Mouse (Mus musculus): ENCODE measurements around the gene Camk2d.

Gene Camk2d

DNA sequence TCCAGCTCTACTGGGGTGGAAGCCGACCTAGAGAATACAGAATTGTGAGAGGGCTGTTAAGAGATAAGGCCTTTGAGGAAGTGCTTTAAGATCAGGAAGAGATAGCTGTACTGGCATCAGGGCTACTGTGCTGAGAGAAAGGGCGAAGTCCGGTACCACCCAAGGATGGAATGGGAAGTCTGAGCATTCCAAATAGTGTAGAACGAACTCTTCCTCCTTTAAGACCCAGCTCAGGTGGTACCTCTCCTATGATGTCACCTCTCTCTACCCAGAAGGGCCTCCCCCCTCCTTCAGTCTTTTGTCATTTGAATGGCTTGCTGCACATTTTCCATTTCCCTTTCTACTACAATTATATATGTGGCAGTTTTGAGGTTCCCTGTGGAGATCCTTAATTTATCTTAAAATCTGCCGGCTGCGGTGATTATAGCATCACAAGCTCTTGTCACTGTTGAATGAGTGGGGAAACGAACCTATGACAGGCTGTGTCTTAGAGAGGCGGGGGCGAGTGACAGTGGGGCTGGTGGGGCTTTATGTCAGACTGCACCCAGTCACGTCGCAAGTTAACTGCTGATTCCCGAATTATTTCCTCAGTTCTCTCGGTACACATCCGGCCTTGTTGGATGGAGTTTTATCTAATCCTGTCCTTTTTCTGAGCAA lies 13.8 kb downstream of the Camk2d start:
- in situ Hi-C loops (cut with MboI; ENCODE audit: unreplicated experiment in 2 of 2), result no loop called here

DNA sequence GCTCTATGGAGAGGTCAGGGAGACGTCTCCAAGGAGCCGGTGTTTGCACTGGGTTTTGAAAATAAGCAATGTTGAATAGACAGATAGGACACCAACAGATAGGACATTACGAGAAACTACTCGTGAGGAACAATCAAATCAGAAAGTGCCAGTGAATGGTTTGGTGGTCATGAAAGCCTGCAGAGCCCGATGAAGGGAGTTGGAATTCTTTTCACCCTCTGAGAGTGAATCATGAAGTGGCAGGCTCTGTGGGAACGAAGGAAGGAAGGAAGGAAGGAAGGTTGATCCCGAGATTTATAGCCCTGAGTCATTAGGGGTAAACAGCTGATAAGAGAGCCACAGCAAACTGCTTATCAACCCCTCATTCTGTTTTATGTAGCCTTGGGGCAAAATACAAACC lies 15.5 kb downstream of the Camk2d start:
- in situ Hi-C loops (cut with MboI; ENCODE audit: unreplicated experiment in 2 of 2), result no loop called here

DNA sequence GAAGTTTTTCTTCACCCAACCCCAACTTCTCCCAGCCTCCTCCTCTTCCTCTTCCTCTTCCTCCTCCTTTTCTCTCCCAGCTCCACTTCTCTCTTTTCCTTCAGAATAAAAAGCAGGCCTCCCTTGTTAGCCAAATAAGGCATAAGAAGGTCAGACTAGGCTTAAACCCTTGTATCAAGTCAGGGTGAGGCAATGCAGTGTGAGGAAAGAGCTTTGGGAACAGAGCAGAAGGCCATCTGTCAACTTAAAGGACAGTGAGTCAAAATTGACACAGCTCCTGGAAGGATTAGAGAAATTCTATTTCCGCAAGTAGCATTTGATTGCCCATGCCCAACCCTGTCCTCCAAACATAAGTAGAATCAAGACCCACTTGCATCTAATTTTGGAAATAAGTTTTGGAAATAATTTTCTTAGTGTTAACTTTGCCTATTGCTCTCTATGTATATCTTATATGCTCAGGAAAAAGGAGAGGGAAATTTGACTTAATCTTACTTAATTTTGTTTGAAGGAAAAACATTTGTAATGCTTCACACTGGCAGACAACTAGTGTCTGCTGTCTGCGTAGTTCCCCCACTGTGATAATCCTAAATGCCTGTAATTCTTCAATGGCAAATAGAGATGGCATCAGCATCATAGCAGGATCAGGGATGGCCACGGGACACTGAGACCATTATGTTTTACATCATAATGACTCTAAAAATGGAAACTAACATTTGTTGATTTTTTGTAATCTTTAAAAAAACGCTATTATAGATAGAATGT lies 16.8 kb downstream of the Camk2d start:
- in situ Hi-C loops (cut with MboI; ENCODE audit: unreplicated experiment in 2 of 2), result no loop called here

DNA sequence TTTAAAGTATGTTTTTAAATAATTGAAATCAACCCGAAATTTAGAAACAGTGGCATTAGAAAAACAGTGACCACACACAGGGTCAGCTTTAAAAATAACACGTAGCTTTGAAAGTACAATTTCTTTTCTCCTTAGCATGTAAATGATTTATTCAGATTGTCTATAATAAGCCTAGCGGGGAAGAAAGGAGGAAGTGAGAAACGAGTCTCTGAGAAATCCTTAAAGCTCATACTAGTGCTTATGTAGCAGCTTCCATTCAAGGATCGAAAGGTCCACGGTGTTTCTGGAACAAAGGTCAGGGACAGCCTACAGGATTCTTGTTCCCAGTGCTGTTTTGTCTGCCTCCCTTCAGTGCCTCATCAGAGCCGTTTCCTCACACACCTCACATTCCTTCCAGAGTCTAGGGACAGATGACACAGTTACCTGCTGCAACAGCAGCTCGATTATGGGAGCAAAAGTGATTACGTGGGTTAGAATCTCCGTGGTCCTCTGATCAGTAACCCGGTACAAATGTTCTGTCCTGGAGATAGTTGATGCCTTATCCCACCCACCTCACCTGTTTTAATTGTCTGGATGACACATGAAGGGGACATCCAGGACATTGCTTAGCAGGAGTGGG lies 17.5 kb downstream of the Camk2d start:
- in situ Hi-C loops (cut with MboI; ENCODE audit: unreplicated experiment in 2 of 2), result no loop called here

DNA sequence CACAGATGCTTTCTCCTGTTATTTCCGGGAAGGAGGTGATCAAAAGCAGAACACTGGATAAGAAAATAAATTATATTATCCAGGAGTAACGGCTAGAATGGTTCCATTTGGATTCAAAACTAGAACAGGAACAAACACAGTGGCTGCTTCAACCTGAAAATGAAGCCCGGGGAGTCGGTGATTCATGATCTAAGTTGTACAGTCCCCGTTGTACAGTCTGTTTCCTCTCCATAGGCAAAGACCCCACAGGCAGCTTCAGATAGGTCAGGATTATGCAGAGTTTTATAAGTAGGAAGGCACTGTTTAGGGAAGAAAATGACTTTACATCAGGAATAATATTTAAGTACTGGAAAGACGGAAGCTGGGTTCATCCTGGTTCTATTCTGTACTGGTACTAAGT lies 19.2 kb downstream of the Camk2d start:
- in situ Hi-C loops (cut with MboI; ENCODE audit: unreplicated experiment in 2 of 2), result loop anchor here in 1 of 2 experiments (5.0 kb wide), 1 partner anchor 37 kb away; no protein-coding TSS in a partner anchor

DNA sequence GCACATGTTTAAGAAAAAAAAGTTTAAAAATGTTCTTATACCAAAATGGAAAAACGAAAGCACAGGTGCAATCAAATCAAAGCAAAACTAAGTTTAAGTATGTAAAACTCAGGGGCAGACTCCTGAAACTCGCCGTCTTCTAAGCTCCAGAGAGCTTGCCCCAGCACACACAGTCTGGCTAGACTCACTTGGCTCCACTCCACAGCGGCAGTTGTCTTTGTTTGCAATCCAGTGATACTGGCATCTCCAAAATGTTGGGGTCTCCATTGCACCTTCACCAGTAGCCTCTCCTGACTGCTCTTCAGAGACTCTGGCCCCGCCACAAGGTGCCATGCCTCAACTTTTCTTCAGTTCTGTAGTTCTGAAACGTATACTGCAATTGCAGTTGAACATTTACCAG lies 24.1 kb downstream of the Camk2d start:
- in situ Hi-C loops (cut with MboI; ENCODE audit: unreplicated experiment in 2 of 2), result no loop called here

DNA sequence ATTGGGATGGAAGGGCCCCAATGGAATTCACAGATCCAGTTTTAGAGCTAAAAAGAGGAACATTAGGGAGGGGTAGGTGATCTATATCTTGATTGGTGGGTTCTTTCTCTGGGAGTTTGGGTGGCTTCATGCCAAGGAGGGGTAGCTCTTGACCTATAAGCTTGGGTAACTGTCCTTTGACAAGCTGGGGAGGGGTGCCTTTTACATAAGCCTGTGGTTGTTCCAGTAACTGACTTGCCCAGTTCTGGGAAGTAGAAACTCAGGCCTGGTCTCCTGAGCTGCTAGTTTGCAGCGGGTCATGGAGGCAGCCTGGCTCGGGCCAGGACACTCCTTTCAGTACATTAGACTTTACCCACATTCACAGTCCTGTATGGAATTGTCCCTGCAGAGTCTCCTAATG lies 26.4 kb downstream of the Camk2d start:
- in situ Hi-C loops (cut with MboI; ENCODE audit: unreplicated experiment in 2 of 2), result no loop called here

DNA sequence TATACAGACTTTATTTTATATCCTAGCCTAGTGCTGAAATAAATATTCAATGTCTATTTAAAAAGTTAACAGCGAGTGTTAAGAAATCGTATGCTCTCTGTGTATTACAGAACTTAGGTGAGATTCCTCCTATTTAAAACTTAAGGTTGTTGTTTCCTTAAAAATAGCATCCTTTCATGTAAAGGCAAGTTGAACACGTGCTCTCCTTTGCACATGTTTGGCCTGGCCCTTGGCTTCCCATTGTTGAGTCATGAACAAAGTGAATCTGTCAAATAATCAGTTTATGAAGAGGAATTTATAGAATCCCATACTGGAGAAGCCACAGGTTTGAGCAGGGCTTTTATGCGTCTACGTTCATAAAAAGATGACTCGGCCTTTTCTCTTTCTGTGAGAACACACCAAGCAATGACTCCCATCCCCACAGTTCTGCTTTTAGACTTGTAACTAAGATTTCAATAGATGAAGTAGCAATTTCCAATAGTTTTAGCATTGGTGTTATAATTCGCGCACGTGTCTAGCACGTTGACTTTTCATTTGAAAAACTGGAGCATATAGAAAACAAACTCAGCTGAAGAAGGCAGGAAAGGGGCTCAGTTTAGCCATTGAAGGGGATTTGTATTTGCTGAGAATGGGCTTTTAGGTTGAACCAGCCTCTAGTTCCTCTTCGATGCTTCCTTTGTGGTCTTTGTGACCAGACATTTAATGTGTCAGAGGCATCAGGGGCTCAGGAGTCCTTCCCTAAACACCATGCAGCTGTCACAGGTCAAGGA lies 29.1 kb downstream of the Camk2d start:
- in situ Hi-C loops (cut with MboI; ENCODE audit: unreplicated experiment in 2 of 2), result no loop called here

DNA sequence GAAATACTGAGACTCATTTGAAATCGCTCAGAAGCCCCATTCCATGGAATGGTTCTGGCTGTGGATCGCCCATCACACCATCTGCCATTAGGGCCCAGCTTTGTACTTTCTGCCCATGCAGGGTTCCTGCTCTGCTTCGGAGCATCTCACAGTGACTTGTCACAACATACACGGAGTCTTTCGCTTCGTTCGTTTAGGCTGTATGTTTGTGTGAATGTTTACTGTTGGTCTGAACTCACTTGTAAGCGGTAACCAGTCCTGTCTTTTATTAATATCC lies 29.6 kb downstream of the Camk2d start:
- in situ Hi-C loops (cut with MboI; ENCODE audit: unreplicated experiment in 2 of 2), result no loop called here

DNA sequence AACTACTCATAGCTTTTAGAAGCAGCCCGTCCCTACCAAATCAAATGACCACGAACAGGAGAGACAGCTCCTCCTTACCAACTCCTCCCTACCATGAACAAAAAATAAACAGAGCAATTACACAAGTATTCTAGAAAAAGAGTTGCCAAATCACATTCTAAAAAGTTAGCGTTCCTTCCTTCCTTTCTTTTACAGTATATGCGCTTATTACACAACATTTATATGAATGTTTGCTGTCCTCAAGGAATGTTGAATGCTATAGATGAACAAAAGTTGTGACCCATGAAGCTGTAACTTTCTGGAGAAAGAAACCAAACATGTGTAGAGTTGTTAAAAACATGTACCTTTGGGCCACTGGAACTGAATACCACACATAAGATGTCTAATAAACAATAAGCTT lies 31.9 kb downstream of the Camk2d start:
- in situ Hi-C loops (cut with MboI; ENCODE audit: unreplicated experiment in 2 of 2), result no loop called here

DNA sequence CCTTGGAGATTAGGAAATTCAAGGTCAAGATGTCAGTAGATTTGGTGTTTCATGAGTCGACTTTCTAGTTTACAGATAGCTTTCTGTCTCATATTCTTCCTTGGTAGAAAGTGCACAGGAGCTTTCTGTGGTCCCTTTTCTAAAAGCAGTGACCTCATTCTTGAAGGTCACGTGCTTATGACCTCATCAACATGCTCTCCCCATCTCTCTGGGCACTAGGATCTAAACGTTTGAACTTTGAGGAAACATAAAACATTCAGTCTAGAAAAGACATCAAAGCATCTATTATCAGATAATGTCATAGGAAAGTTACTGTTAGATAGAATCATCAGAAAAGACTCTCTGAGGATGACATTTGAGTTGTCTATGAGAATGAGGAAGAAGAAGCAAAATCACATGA lies 32.3 kb downstream of the Camk2d start:
- in situ Hi-C loops (cut with MboI; ENCODE audit: unreplicated experiment in 2 of 2), result no loop called here

DNA sequence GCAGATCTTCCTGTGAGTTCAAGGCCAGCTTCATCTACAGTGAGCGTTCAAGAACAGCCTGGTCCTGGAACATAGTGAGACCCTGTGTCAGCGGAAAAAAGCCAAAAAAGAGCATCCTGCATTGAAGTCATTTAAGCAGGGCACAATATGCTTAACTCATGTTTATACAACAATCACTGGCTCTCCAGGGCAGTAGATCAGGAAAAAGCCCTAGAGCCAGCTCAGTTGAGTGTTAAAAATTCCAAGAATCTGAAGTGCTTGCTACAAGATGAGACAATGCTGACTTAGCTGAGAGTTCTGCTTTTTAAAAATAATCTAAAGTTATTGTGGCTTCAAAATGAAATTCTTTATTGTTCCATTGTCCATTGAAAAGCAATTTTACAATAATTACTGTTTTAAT lies 32.9 kb downstream of the Camk2d start:
- in situ Hi-C loops (cut with MboI; ENCODE audit: unreplicated experiment in 2 of 2), result no loop called here

DNA sequence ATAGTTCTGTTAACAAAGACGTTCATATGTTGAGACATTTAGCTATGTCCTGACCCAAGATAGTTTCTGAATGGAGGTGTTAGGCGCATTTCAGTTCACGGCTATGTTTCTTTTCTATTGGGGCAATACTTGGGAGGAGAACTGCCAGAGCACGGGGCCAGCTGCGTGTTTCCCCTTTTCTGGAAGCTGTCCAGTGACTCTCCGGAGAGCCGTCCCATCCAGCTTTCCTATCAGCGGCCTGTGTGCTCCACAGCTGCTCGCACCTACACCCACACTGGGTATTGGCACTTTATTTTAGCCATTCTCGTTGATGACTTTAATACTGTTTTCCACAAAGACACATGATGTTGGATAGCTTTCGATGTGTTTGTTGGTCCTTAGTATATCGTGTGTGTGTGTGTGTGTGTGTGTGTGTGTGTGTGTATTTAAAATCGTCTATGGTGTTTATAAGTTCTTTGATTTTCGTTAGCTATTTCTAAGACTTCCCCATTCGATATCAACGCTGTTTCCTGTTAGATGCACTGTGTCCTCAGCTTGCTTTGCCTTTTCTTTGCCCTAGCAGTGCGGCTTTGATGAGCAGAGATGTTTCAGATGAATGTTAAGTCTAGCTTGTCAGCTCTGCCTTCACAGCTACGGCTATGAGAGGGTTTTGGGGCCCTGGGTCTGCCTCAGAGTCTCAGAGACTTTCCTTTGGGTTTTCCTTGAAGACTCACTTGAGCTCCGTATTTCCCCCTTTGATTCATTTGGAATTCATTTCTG lies 34.2 kb downstream of the Camk2d start:
- in situ Hi-C loops (cut with MboI; ENCODE audit: unreplicated experiment in 2 of 2), result no loop called here

DNA sequence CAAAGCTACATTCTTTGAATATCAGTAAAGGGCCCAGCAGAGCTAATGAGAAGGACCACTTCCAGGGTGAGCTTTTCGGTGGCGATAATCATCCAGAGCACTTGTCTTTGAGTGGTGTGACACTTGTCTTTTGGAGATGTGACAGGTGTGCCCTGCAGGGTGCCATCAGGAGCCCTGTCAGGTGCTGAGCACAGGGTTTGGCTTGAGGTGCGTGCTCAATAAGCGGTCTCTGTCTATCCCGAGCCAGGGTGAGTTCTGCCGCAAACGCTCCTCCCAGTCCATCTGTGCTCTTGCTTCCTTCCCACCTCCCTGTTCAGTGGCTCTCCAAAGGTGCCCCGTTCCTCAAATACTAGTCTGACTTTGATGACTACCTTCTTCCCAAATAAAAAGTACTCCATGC lies 35.5 kb downstream of the Camk2d start:
- in situ Hi-C loops (cut with MboI; ENCODE audit: unreplicated experiment in 2 of 2), result no loop called here

DNA sequence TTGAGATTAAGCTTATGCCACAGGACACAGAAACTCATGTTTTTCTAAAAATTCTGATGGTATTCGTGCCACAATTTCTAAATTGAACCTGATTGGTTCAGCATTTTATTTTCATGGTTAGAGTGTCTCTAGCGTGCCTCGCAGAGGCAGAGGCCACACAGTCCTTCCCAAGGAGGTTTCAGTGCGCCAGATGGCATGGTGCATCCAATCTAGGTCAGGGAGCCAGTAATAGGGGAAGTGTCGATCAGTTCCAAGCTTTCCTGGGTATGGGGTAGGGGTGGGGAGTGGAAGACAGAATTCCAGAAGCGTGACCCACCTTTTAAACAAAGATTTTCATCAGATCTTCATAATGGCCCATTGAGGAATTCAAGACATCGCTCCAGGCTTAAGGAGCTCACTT lies 36.5 kb downstream of the Camk2d start:
- in situ Hi-C loops (cut with MboI; ENCODE audit: unreplicated experiment in 2 of 2), result no loop called here

DNA sequence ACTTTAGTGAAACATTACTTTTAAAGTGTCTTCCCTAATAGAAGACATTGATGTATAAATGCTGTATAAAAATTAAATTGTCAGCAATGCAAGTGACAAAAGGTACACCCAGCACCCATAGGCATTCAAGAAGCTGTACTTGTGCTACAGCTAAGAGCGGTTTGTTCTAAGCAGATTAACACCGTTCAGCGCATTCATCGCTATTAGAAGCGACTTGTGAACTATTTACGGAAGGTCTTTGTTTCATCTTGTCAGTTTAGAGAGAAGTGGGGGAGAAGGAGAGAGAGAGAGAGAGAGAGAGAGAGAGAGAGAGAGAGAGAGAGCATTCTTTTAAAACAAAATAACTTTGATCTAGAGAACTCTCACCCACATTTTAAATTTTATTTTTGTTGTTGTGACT lies 38.1 kb downstream of the Camk2d start:
- in situ Hi-C loops (cut with MboI; ENCODE audit: unreplicated experiment in 2 of 2), result no loop called here

DNA sequence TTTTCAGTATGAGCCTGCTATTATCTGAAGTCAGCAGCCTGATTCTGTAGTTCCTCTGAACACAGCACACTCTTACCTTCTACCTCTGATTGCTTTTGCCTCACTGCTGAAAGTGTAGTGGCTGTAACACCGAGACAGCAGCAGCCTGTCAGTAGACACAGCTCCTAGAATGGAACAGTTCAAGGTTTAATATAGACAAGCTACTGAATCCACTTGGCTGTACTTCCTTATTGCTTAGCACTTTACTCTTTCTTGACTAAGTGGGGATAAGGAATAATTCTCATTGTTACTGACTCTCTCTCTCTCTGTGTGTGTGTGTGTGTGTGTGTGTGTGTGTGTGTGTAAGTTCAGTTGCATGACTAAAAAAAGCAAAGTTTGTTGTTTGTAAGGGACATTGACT lies 42.2 kb downstream of the Camk2d start:
- in situ Hi-C loops (cut with MboI; ENCODE audit: unreplicated experiment in 2 of 2), result no loop called here

DNA sequence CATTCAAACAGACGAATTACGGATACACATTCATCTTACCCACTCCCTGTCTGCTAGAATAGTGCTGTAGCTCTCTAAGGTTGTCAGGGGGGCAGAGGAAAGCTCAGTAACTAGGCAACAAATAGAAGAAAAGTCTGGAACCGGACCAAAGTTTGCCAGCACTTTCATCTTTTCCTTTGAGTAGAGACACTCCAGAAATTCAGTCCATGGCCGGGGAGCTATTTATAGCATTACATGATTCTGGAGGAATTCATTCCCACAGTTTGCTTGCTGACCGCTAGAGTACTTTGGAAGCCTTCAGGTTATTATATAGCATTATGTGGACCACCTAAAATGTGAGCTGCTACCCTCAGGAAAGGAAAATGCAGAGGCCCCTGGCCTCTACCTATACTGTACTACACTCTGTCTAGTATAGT lies 43.0 kb downstream of the Camk2d start:
- in situ Hi-C loops (cut with MboI; ENCODE audit: unreplicated experiment in 2 of 2), result no loop called here

DNA sequence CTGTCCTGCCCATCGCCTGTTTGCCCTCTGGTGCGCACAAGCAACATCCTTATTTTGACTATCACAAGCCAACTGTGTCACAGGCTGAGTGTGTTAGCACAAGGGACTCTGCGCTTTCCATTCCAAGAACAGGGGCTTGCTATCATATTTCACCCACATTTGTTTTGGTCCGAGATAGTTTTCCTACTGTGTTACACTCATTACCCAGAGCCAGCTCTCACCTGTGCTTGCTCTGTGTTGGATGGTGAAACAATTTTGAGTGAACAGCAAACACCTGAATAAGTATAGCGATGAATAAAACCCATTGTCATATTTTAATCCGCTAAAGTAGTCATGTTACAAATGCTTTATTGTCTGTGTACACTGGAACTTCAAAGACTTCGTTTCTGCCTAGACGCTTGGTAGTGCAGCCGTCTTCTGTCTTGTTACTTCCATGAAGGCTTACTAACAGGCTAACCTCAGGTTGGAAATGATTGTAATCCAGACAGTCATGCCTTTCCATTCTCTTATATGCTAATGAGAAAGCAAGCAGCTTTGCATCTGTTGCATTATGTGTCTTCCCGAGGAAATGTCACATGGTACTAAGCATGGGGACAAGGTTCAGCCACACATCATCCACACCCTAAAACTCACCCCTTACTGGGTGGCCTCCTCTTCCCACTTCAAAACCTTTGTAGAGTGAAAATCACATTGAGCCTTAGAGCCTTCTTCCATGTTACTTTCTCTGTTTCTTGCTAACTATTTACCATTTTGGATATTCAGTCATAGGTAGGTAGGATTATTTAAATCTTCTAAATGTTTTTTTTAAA lies 44.5 kb downstream of the Camk2d start:
- in situ Hi-C loops (cut with MboI; ENCODE audit: unreplicated experiment in 2 of 2), result no loop called here

DNA sequence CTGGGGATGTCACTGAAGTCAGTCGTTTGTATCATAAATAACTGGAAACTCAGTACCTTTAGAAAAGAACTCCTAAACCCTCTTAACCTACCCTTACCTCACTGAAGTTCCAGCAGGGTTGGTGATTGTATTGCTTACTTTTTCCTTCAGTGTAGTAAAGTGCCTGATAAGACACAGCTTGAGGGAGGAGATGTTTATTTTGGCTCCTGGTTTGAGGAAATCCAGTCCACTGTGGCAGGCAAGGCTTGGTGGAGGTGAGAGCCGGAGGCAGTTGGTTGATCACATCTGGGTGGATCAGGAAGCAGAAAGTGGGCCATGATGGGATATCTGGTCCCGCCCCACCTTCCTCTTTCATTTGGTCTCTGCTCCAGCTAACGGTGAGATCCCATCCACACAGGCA lies 45.3 kb downstream of the Camk2d start:
- in situ Hi-C loops (cut with MboI; ENCODE audit: unreplicated experiment in 2 of 2), result no loop called here

Measured in v-Abl transformed pro-B cells (cell line).